Mouse (Mus musculus) limb, embryonic 12.5 days (tissue): Measurements from ENCODE around the gene Stk11. TPM values are rescaled to one million over a fixed set of nuclear protein-coding genes. Genes with fewer than 3 reads are reported as not detected.
"Not testable (repeated sequence)": the region's sequence is repeated elsewhere in the genome, so short reads cannot be mapped to it uniquely, and the experiment has no call there.

Source experiments
- ATAC-seq: fragments of 200-750 bp; cut with Nextera tagmentation; 2 replicates; pipeline ENCODE4 v1.8.0; 2017; ENCODE audit warnings: low read depth, moderate TSS enrichment; ENCODE audit not compliant: insufficient number of reproducible peaks, insufficient read depth, low FRiP score, low TSS enrichment
- H3K27ac ChIP-seq: fragments of 300-500 bp; sonication (generic); 2 replicates; pipeline ENCODE4 v1.5.1; 2016; ENCODE audit warnings: mild to moderate bottlenecking, moderate library complexity
- H3K27me3 ChIP-seq: fragments of 300-500 bp; sonication (generic); 2 replicates; pipeline ENCODE4 v1.6.1; 2016; ENCODE audit warnings: mild to moderate bottlenecking, moderate library complexity
- H3K36me3 ChIP-seq: fragments of 300-500 bp; sonication (generic); 2 replicates; pipeline ENCODE4 v1.6.1; 2016; ENCODE audit warnings: mild to moderate bottlenecking, moderate library complexity
- H3K4me1 ChIP-seq: fragments of 300-500 bp; sonication (generic); replicated peaks from 2 replicates; pipeline ENCODE4 v1.6.1; 2016
- H3K4me2 ChIP-seq: fragments of 300-500 bp; sonication (generic); 2 replicates; pipeline ENCODE4 v1.6.1; 2016; ENCODE audit warnings: mild to moderate bottlenecking, moderate library complexity
- H3K4me3 ChIP-seq: fragments of 300-500 bp; sonication (generic); replicated peaks from 2 replicates; pipeline ENCODE4 v1.5.1; 2016; ENCODE audit warnings: mild to moderate bottlenecking
- H3K9ac ChIP-seq: fragments of 300-500 bp; sonication (generic); replicated peaks from 2 replicates; pipeline ENCODE4 v1.6.1; 2016; ENCODE audit warnings: mild to moderate bottlenecking, moderate library complexity
- H3K9me3 ChIP-seq: fragments of 300-500 bp; sonication (generic); 2 replicates; pipeline ENCODE4 v1.6.1; 2016; ENCODE audit warnings: mild to moderate bottlenecking, moderate library complexity
- WGBS: fragments of 180-500 bp; shearing (Covaris S2); methylation state at CpG from one replicate; pipeline ENCODE4 v1.1.7; 2016; 5-methylcytosine and 5-hydroxymethylcytosine counted together
- polyA plus RNA-seq: library from polyadenylated mRNA; unstranded; fragments of >200 nt; fragmentation: Nextera tagmentation; extraction: Ambion mirVana; gene quantifications from 2 replicates; pipeline ENCODE4 v1.2.1, GENCODE M21; 2016

The Stk11 gene
- polyA plus RNA-seq, 1 experiment from 2014 or later: 18.1 TPM

GRCm38 (mm10) chr10:80164998-80165344, 49.4 kb downstream of the Stk11 start:
- Histone ChIP-seq H3K9ac (peak overlapping the region; percentile 57), H3K27ac (peak overlapping the region; percentile 59)
- peak; percentile 2; the same call in 1 of the 2 replicates for ATAC-seq

GRCm38 (mm10) chr10:80165392-80166128, 50.0 kb downstream of the Stk11 start, which contains the start of gene Cirbp:
Gene Cirbp (plus strand): TSS chr10:80165985.
- Histone ChIP-seq H3K4me1 (peaks cover 72% of the 10 kb centered on the region), H3K27ac (peak within 1 kb of the TSS; percentile 99), H3K4me2 (peak within 1 kb of the TSS; percentile 90), H3K9ac (peak within 1 kb of the TSS; percentile 57), H3K36me3 (peaks cover 10% of the 10 kb centered on the region), H3K9me3 (no peaks in the 10 kb centered on the region), H3K4me3 (peak within 1 kb of the TSS; percentile 41), H3K27me3 (no peaks in the 10 kb centered on the region; the same call in 1 of the 2 replicates)
- no peak for ATAC-seq
- WGBS: 15% methylated on average over 20 of the region's 20 CpGs

More at GRCm38 (mm10) chr10:80164998-80165344, 49.4 kb downstream of the Stk11 start:
- under 1% methylated on average over 17 of the region's 17 CpGs for WGBS
- H3K9me3 ChIP-seq: no peaks in the 10 kb centered on the region
- H3K4me3 ChIP-seq: peak overlapping the region; percentile 41
- peaks cover 74% of the 10 kb centered on the region for H3K4me1 ChIP-seq
- peaks cover 4% of the 10 kb centered on the region for H3K36me3 ChIP-seq
- peak overlapping the region; percentile 89 for H3K4me2 ChIP-seq
- H3K27me3 ChIP-seq: no peaks in the 10 kb centered on the region; the same call in 1 of the 2 replicates

- 0 out of 2 replicates have a peak overlapping the region, but pooled peaks have one; percentile 57 for H3K9ac ChIP-seq
- H3K4me3 ChIP-seq: peak overlapping the region; percentile 41
- H3K9me3 ChIP-seq, H3K27me3 ChIP-seq, ATAC-seq, H3K27ac ChIP-seq: not testable (repeated sequence)
- 0 out of 2 replicates have a peak overlapping the region, but pooled peaks have one; percentile 89 for H3K4me2 ChIP-seq
- peaks cover 15% of the 10 kb centered on the region for H3K36me3 ChIP-seq
- H3K4me1 ChIP-seq: peaks cover 66% of the 10 kb centered on the region
- 91% methylated on average over 4 of the region's 4 CpGs for WGBS
These were observed 50.5 kb downstream of the Stk11 start for GRCm38 (mm10) chr10:80166136-80166535.

GRCm38 (mm10) chr10:80167460-80168037, 51.9 kb downstream of the Stk11 start:
- H3K4me2 ChIP-seq: peak overlapping the region; percentile 90
- H3K9ac ChIP-seq: peak overlapping the region; percentile 98
- peaks cover 64% of the 10 kb centered on the region for H3K4me1 ChIP-seq
- WGBS: under 1% methylated on average over 55 of the region's 55 CpGs
- H3K27ac ChIP-seq: peak overlapping the region; percentile 99
- ATAC-seq: peak; percentile 86
- H3K27me3 ChIP-seq: no peaks in the 10 kb centered on the region; the same call in 1 of the 2 replicates
- H3K9me3 ChIP-seq: no peaks in the 10 kb centered on the region
- peak overlapping the region; percentile 85 for H3K4me3 ChIP-seq
- peaks cover 29% of the 10 kb centered on the region for H3K36me3 ChIP-seq

DNA sequence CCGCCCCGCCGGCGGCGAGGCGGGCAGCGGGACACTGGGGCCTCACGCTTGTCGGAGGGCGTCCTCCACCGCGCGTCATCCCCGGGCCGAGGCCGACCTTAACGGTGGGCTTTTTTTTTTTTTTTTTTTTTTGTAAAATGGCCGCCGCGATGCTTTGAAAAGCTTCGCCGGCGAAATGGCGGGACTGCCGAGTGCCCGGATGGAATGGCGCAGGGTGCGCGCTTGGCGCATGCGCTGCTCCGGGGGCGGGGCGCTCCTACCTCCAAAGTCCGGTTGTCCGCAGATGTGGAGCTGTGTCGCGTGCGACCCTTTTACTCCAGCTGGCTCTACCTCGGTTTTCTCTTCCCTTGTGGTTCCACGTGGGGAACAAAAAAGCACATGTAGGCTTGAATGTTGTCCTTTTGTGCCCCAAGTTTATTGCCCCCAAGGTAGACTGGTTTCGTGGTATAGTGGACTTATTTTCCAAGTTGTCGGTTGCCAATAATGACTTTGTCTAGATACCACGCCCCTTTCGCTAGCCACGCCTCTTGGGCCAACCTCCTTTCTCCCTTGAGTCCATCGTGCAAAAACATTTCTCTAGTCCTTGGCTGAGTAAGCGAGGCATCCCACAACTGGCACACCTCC, 52.5 kb downstream of the Stk11 start:
- Histone ChIP-seq H3K27ac (peak overlapping the region; percentile 99), H3K4me3 (peak overlapping the region; percentile 85), H3K4me1 (peaks cover 61% of the 10 kb centered on the region), H3K36me3 (peaks cover 29% of the 10 kb centered on the region), H3K27me3 (no peaks in the 10 kb centered on the region; the same call in 1 of the 2 replicates), H3K9me3 (no peaks in the 10 kb centered on the region), H3K4me2 (peak overlapping the region; percentile 90), H3K9ac (peak overlapping the region; percentile 98)
- WGBS: under 1% methylated on average over 43 of the region's 48 CpGs
- peak; percentile 32; the same call in 1 of the 2 replicates for ATAC-seq

GRCm38 (mm10) chr10:80169070-80169469, 53.5 kb downstream of the Stk11 start:
- Histone ChIP-seq H3K9ac (peak overlapping the region; percentile 98), H3K27me3 (no peaks in the 10 kb centered on the region; the same call in 1 of the 2 replicates), H3K36me3 (peaks cover 29% of the 10 kb centered on the region), H3K27ac (no peak overlapping the region), H3K4me1 (peaks cover 56% of the 10 kb centered on the region), H3K4me3 (peak overlapping the region; percentile 85), H3K4me2 (peak overlapping the region; percentile 90), H3K9me3 (no peaks in the 10 kb centered on the region)
- ATAC-seq: no peak
- WGBS: 67% methylated on average over 1 of the region's 1 CpGs

GRCm38 (mm10) chr10:80169651-80170050, 54.0 kb downstream of the Stk11 start:
- Histone ChIP-seq H3K4me1 (peaks cover 51% of the 10 kb centered on the region), H3K36me3 (peaks cover 31% of the 10 kb centered on the region), H3K27me3 (no peaks in the 10 kb centered on the region; the same call in 1 of the 2 replicates), H3K27ac (no peak overlapping the region), H3K4me3 (no peak overlapping the region), H3K9me3 (no peaks in the 10 kb centered on the region), H3K4me2 (no peak overlapping the region), H3K9ac (no peak overlapping the region)
- WGBS: 94% methylated on average over 7 of the region's 7 CpGs
- no peak for ATAC-seq

DNA sequence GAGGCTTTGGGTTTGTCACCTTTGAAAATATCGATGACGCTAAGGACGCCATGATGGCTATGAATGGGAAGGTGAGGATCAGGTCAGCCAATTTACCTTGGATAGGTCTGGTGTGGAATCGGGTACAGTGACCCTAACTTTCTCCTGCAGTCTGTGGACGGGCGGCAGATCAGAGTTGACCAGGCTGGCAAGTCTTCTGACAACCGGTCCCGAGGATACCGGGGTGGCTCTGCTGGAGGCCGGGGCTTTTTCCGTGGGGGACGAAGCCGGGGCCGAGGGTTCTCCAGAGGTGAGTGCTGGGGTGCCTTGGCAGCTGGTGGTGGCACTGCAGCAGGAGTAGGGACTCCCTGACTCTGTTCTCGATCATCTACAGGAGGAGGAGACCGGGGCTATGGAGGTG, 54.4 kb downstream of the Stk11 start:
- H3K4me2 ChIP-seq: no peak overlapping the region
- H3K9ac ChIP-seq: no peak overlapping the region
- H3K27me3 ChIP-seq: no peaks in the 10 kb centered on the region
- peaks cover 34% of the 10 kb centered on the region for H3K36me3 ChIP-seq
- H3K27ac ChIP-seq: no peak overlapping the region
- 96% methylated on average over 16 of the region's 16 CpGs for WGBS
- no peak overlapping the region for H3K4me3 ChIP-seq
- no peaks in the 10 kb centered on the region for H3K9me3 ChIP-seq
- no peak for ATAC-seq
- H3K4me1 ChIP-seq: peaks cover 52% of the 10 kb centered on the region

DNA sequence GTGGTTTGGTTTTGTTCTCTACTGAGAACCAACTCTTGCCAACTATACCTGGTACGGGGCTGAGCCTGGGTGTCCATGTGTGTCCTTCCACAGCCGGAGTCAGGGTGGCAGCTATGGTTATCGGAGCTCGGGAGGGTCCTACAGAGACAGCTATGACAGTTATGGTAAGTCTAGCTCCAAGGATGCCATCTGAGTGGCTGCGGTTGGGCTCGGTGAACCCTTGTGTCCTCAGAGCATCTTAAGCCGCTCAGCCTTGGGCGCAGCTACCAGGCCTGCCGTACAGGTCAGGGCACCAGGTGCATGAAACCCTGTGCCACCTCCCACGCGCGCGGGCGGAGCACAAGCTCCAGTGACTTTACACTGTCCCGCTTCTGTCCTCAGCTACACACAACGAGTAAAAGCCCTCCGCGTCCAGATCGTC, 55.0 kb downstream of the Stk11 start:
- Histone ChIP-seq H3K4me2 (no peak overlapping the region), H3K27ac (no peak overlapping the region), H3K4me3 (no peak overlapping the region), H3K9ac (0 out of 2 replicates have a peak overlapping the region, but pooled peaks have one; percentile 19), H3K27me3 (no peaks in the 10 kb centered on the region), H3K9me3 (no peaks in the 10 kb centered on the region), H3K4me1 (peaks cover 48% of the 10 kb centered on the region), H3K36me3 (peaks cover 34% of the 10 kb centered on the region)
- WGBS: 95% methylated on average over 19 of the region's 19 CpGs
- no peak for ATAC-seq

GRCm38 (mm10) chr10:80171252-80171651, 55.6 kb downstream of the Stk11 start:
- Histone ChIP-seq H3K9me3 (no peaks in the 10 kb centered on the region), H3K4me2 (peak overlapping the region; percentile 73; the same call in 1 of the 2 replicates), H3K27me3 (no peaks in the 10 kb centered on the region), H3K27ac (0 out of 2 replicates have a peak overlapping the region, but pooled peaks have one; percentile 45), H3K36me3 (peaks cover 34% of the 10 kb centered on the region), H3K9ac (0 out of 2 replicates have a peak overlapping the region, but pooled peaks have one; percentile 0), H3K4me1 (peaks cover 46% of the 10 kb centered on the region), H3K4me3 (no peak overlapping the region; the same call in 1 of the 2 replicates)
- WGBS: 92% methylated on average over 15 of the region's 15 CpGs
- ATAC-seq: no peak
